Mouse (Mus musculus): Measurements from ENCODE around the gene Ago1. TPM values are rescaled to one million over a fixed set of nuclear protein-coding genes. Genes with fewer than 3 reads are reported as not detected.

Ago1 gene
- polyA plus RNA-seq, 1 experiment from 2014 or later = 16.1 TPM

DNA sequence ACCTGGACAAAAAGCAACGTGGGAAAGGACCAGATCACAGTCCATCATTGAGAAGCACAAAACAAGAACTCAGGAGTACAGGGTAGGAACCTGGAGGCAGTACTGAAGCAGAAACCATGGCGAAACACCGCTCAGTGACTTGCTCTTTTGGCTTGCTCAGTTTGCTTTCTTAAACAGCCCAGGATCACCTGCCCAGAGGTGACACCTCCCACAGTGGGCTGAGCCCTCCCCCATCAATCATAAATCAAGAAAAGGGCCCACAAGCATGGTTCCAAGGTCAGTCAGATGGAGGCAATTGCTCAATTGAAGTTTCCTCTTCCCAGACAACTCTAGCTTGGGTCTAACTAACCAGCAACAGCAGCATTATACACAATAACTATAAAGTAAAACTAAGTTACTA, 15.5 kb upstream of the Ago1 start:
- Histone ChIP-seq H3K9ac (replicated peaks; ENCODE audit: low read depth, low read length) (no peak overlapping the region), H3K9me3 (ENCODE audit: control insufficient read depth, low read length) (no peaks in the 10 kb centered on the region), H3K4me1 (replicated peaks; ENCODE audit: control insufficient read depth, insufficient read depth, low read length) (no peaks in the 10 kb centered on the region), H3K27me3 (replicated peaks; ENCODE audit: control insufficient read depth, insufficient read depth, low read length) (no peaks in the 10 kb centered on the region), H3K4me2 (ENCODE audit: low read length) (no peak overlapping the region), H3K27ac (ENCODE audit: low read length) (no peak overlapping the region), H3K36me3 (ENCODE audit: control insufficient read depth, insufficient read depth) (no peaks in the 10 kb centered on the region), H3K4me3 (replicated peaks; ENCODE audit: low read length) (no peak overlapping the region)
- WGBS = 84% methylated on average over 3 of the region's 3 CpGs
- no peak for ATAC-seq

DNA sequence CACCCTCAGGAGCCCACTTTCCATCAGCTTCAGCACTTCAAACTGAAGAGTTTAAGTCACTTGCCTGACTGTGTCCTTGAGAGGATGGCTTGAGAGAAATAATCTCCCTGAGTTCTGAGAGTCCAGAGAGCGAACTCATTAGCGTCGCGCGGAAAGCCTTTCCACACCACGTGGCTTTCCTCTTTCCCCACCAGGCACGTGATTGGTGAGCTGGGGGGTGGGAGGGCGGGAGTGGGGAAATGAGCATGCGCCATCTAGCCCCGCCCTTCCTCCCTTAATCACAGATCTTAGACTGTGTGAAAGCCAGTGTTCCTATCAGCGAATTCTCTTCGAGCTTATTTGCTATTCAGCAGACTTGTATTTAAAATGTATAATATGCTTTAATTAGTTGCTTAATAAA, 14.6 kb upstream of the Ago1 start:
- no peak overlapping the region for H3K9ac ChIP-seq (replicated peaks; ENCODE audit: low read depth, low read length)
- ATAC-seq = no peak
- no peak overlapping the region for H3K27ac ChIP-seq (ENCODE audit: low read length)
- no peaks in the 10 kb centered on the region for H3K36me3 ChIP-seq (ENCODE audit: control insufficient read depth, insufficient read depth)
- H3K9me3 ChIP-seq (ENCODE audit: control insufficient read depth, low read length) = no peaks in the 10 kb centered on the region
- H3K4me2 ChIP-seq (ENCODE audit: low read length) = no peak overlapping the region
- H3K27me3 ChIP-seq (replicated peaks; ENCODE audit: control insufficient read depth, insufficient read depth, low read length) = no peaks in the 10 kb centered on the region
- no peaks in the 10 kb centered on the region for H3K4me1 ChIP-seq (replicated peaks; ENCODE audit: control insufficient read depth, insufficient read depth, low read length)
- no peak overlapping the region for H3K4me3 ChIP-seq (replicated peaks; ENCODE audit: low read length)
- 76% methylated on average over 12 of the region's 12 CpGs for WGBS

DNA sequence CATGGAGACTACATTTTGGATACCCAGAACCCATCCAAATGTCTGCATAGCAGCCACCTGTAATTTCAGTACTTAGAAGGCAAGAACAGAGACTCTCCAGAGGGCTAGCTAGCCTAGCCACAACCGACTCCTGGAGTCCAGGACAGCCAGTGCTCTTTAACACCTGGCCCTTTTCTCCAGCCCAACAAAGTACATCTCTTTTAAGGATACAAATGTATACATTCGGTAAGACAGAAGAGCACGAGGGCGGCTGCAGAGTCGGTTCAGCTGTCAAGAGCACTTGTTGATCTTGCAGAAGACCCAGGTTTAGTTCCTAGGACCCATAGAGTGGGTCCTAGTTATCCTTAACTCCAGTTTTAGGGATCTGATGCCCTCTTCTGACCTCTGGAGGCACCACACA, 13.1 kb upstream of the Ago1 start:
- no peaks in the 10 kb centered on the region for H3K27me3 ChIP-seq (replicated peaks; ENCODE audit: control insufficient read depth, insufficient read depth, low read length)
- no peak overlapping the region for H3K9ac ChIP-seq (replicated peaks; ENCODE audit: low read depth, low read length)
- H3K4me1 ChIP-seq (replicated peaks; ENCODE audit: control insufficient read depth, insufficient read depth, low read length) = no peaks in the 10 kb centered on the region
- WGBS = 94% methylated on average over 5 of the region's 5 CpGs
- H3K4me2 ChIP-seq (ENCODE audit: low read length) = no peak overlapping the region
- H3K4me3 ChIP-seq (replicated peaks; ENCODE audit: low read length) = no peak overlapping the region
- H3K36me3 ChIP-seq (ENCODE audit: control insufficient read depth, insufficient read depth) = no peaks in the 10 kb centered on the region
- no peak for ATAC-seq
- H3K27ac ChIP-seq (ENCODE audit: low read length) = no peak overlapping the region
- no peaks in the 10 kb centered on the region for H3K9me3 ChIP-seq (ENCODE audit: control insufficient read depth, low read length)

DNA sequence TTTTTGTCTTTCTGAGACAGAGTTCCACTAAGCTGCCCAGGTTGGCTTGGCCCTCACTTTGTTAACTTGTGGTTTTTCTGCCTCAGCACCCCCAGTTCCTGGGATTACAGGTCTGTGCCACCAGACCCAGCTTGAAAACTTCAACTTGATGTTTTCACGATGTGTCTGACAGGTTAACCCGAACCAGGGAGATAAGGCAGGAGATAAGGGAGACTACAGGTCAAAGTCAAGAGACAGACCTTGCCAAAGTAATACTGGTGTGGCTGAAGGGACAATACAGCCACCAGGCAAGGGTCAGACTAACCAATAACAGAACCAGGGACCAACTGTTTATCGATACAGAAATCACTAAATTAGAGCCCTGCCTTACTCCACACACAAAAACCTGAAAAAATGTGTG, 11.9 kb upstream of the Ago1 start:
- Histone ChIP-seq H3K27me3 (replicated peaks; ENCODE audit: control insufficient read depth, insufficient read depth, low read length) (no peaks in the 10 kb centered on the region), H3K27ac (ENCODE audit: low read length) (no peak overlapping the region), H3K9ac (replicated peaks; ENCODE audit: low read depth, low read length) (no peak overlapping the region), H3K4me2 (ENCODE audit: low read length) (no peak overlapping the region), H3K36me3 (ENCODE audit: control insufficient read depth, insufficient read depth) (no peaks in the 10 kb centered on the region), H3K9me3 (ENCODE audit: control insufficient read depth, low read length) (no peaks in the 10 kb centered on the region), H3K4me3 (replicated peaks; ENCODE audit: low read length) (no peak overlapping the region), H3K4me1 (replicated peaks; ENCODE audit: control insufficient read depth, insufficient read depth, low read length) (no peaks in the 10 kb centered on the region)
- WGBS = 75% methylated on average over 3 of the region's 3 CpGs
- no peak for ATAC-seq

DNA sequence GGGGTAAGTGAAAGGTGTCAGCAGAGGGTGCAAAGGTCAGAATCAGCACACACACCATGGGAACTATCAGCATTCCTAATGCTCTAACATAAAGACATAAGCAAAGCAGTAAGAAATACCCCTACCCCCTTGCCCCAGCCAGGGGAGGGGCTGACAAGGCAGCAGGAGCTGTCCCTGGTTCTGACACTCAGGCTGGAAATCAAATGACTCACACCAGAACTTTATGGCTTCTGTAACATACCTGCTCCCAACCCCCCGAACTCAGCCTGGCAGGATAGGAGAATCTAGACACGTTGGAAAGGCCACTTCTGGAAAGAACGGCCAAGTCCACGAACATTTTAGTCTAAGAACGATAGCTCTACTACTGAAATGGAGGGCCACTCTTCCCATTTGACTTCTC, 4.6 kb upstream of the Ago1 start:
- H3K4me3 ChIP-seq (replicated peaks; ENCODE audit: low read length) = no peak overlapping the region
- WGBS = 52% methylated on average over 5 of the region's 5 CpGs
- no peaks in the 10 kb centered on the region for H3K36me3 ChIP-seq (ENCODE audit: control insufficient read depth, insufficient read depth)
- no peaks in the 10 kb centered on the region for H3K27me3 ChIP-seq (replicated peaks; ENCODE audit: control insufficient read depth, insufficient read depth, low read length)
- H3K27ac ChIP-seq (ENCODE audit: low read length) = no peak overlapping the region
- no peak overlapping the region for H3K4me2 ChIP-seq (ENCODE audit: low read length)
- H3K9me3 ChIP-seq (ENCODE audit: control insufficient read depth, low read length) = no peaks in the 10 kb centered on the region
- no peak overlapping the region for H3K9ac ChIP-seq (replicated peaks; ENCODE audit: low read depth, low read length)
- 0 out of 2 replicates have a peak, but pooled peaks cover 3% of the 10 kb centered on the region for H3K4me1 ChIP-seq (replicated peaks; ENCODE audit: control insufficient read depth, insufficient read depth, low read length)
- no peak for ATAC-seq

DNA sequence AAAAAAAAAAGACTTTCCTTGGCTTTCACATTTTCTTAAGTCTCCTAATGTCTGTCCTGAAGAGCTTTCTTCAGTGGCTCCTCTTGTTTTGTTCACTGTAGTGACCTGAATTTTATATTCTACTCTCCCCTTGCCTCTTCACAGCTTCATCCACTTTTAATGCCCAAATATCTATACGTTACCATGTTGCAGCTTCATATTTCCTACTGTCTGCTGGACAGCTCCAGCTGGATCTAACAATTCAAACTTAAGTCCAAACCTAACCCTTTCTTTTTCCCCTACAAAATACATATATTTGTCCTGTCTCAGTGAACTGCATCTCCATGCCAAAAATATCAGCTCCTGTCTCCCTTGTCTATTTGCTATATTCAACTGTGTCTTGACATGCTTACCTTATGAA, 951 bp upstream of the Ago1 start:
- Histone ChIP-seq H3K9ac (replicated peaks; ENCODE audit: low read depth, low read length) (no peak overlapping the region), H3K27ac (ENCODE audit: low read length) (no peak overlapping the region), H3K27me3 (replicated peaks; ENCODE audit: control insufficient read depth, insufficient read depth, low read length) (no peaks in the 10 kb centered on the region), H3K4me1 (replicated peaks; ENCODE audit: control insufficient read depth, insufficient read depth, low read length) (peaks cover 35% of the 10 kb centered on the region), H3K9me3 (ENCODE audit: control insufficient read depth, low read length) (no peaks in the 10 kb centered on the region), H3K4me2 (ENCODE audit: low read length) (no peak overlapping the region), H3K4me3 (replicated peaks; ENCODE audit: low read length) (no peak overlapping the region), H3K36me3 (ENCODE audit: control insufficient read depth, insufficient read depth) (no peaks in the 10 kb centered on the region)
- WGBS = 79% methylated on average over 1 of the region's 1 CpGs
- no peak for ATAC-seq

DNA sequence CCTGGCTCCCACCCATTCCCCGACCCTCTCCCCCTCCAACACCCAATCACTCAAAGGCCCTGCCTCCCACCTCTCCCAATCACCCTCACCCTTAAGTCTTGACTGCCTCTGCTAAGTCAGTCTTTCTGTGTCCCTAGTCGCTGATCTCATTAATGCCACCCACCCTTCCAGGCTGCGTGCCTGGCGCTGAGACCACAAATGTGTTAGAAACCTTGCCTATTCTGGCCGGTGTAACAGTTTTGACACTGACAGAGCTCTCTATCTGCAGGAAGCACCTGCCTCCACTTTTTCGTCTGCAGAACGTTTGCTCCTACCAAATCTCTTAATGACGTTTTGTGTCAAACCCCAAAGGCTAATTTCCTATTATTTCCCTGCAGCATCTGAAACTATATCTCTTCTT, 542 bp upstream of the Ago1 start:
- H3K4me3 ChIP-seq (replicated peaks; ENCODE audit: low read length) = peak overlapping the region; percentile 96
- H3K36me3 ChIP-seq (ENCODE audit: control insufficient read depth, insufficient read depth) = no peaks in the 10 kb centered on the region
- WGBS = 2% methylated on average over 8 of the region's 8 CpGs
- H3K27ac ChIP-seq (ENCODE audit: low read length) = peak overlapping the region; percentile 98
- ATAC-seq = no peak
- H3K4me1 ChIP-seq (replicated peaks; ENCODE audit: control insufficient read depth, insufficient read depth, low read length) = peaks cover 39% of the 10 kb centered on the region
- no peaks in the 10 kb centered on the region for H3K9me3 ChIP-seq (ENCODE audit: control insufficient read depth, low read length)
- H3K4me2 ChIP-seq (ENCODE audit: low read length) = peak overlapping the region; percentile 80
- H3K27me3 ChIP-seq (replicated peaks; ENCODE audit: control insufficient read depth, insufficient read depth, low read length) = no peaks in the 10 kb centered on the region
- H3K9ac ChIP-seq (replicated peaks; ENCODE audit: low read depth, low read length) = peak overlapping the region; percentile 99

DNA sequence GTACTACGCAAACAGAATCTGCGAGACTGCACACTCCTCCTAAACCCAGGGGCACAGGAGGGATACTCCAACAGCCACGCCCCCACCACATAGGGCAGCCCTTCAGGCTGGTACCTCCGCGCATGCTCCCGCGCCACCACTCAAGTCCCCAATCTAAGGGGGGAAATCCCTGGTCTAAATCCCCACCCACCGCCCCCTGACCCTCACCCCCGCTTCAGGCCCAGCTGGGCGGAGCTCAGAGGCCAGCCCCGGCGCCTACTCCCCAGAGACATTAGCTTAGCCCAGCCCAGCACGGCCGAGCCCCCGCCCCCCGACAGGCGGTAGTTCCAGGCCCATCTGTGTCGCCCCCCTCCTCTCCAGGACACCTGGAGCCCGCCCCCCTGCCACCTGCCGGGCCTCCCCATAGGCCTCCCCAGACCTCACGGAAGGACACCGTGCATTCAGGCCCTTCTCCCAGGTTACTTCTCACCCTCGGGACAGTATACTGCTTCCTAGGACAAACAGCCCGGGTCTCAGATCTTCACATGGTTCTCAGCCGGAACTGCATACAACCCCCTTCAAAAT, 580 bp downstream of the Ago1 start:
- Histone ChIP-seq H3K9me3 (ENCODE audit: control insufficient read depth, low read length) (no peaks in the 10 kb centered on the region), H3K4me2 (ENCODE audit: low read length) (peak overlapping the region; percentile 80), H3K4me1 (replicated peaks; ENCODE audit: control insufficient read depth, insufficient read depth, low read length) (peaks cover 45% of the 10 kb centered on the region), H3K27ac (ENCODE audit: low read length) (peak overlapping the region; percentile 98), H3K9ac (replicated peaks; ENCODE audit: low read depth, low read length) (peak overlapping the region; percentile 99), H3K4me3 (replicated peaks; ENCODE audit: low read length) (peak overlapping the region; percentile 96), H3K36me3 (ENCODE audit: control insufficient read depth, insufficient read depth) (no peaks in the 10 kb centered on the region), H3K27me3 (replicated peaks; ENCODE audit: control insufficient read depth, insufficient read depth, low read length) (no peaks in the 10 kb centered on the region)
- 0% methylated on average over 21 of the region's 25 CpGs for WGBS
- ATAC-seq = peak; percentile 52

DNA sequence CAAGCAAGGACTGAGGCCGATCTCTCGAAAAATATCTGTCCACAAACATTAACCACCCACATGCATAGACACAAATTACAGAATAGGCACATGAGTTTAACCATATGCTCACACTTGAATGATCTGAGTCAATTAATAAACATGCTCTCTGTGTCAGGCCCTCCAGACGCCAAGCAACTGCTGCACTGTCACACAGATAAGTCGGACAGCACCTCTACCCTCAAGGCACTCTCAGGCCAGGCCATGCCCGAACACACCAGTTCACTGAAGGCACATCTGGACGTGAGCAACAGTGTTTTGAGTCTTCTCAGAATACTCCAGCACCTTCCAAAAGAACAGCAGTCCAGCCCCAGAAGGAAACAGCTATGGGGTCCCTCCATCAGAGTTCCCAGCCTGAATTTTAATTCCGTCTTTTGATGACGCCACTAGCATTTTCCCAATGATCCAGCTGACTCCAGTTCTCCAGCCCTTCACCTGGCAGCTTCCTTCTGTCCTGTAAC, 2.1 kb downstream of the Ago1 start:
- Histone ChIP-seq H3K4me2 (ENCODE audit: low read length) (peak overlapping the region; percentile 80), H3K27me3 (replicated peaks; ENCODE audit: control insufficient read depth, insufficient read depth, low read length) (no peaks in the 10 kb centered on the region), H3K9ac (replicated peaks; ENCODE audit: low read depth, low read length) (peak overlapping the region; percentile 41), H3K27ac (ENCODE audit: low read length) (peak overlapping the region; percentile 72), H3K4me1 (replicated peaks; ENCODE audit: control insufficient read depth, insufficient read depth, low read length) (peaks cover 51% of the 10 kb centered on the region), H3K36me3 (ENCODE audit: control insufficient read depth, insufficient read depth) (no peaks in the 10 kb centered on the region), H3K4me3 (replicated peaks; ENCODE audit: low read length) (peak overlapping the region; percentile 96), H3K9me3 (ENCODE audit: control insufficient read depth, low read length) (no peaks in the 10 kb centered on the region)
- ATAC-seq = no peak
- 8% methylated on average over 8 of the region's 8 CpGs for WGBS

DNA sequence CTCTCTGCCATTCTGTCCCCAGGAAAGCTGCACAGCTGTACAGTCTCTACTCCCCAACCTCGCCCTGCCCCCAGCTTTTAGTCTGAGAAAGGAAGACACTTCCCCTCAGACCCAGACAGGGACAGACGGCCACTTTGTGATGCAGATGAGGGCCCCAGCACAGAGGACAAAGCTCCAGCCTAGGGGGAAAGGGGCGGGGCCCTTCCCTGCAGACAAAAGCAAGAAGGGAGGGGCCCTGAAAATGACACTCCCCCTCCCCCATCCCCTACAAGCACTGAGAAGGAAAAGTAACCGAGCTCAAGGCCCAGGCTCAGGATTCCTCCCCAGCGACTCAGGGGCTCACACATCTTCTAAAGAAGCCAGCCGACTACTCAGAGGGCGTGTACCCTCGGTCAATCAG, 2.5 kb downstream of the Ago1 start:
- H3K36me3 ChIP-seq (ENCODE audit: control insufficient read depth, insufficient read depth) = no peaks in the 10 kb centered on the region
- H3K9me3 ChIP-seq (ENCODE audit: control insufficient read depth, low read length) = no peaks in the 10 kb centered on the region
- H3K4me1 ChIP-seq (replicated peaks; ENCODE audit: control insufficient read depth, insufficient read depth, low read length) = peaks cover 51% of the 10 kb centered on the region
- peak overlapping the region; percentile 96 for H3K4me3 ChIP-seq (replicated peaks; ENCODE audit: low read length)
- H3K27me3 ChIP-seq (replicated peaks; ENCODE audit: control insufficient read depth, insufficient read depth, low read length) = no peaks in the 10 kb centered on the region
- ATAC-seq = peak; percentile 54
- 3% methylated on average over 8 of the region's 8 CpGs for WGBS
- peak overlapping the region; percentile 80 for H3K4me2 ChIP-seq (ENCODE audit: low read length)
- peak overlapping the region; percentile 72 for H3K27ac ChIP-seq (ENCODE audit: low read length)
- H3K9ac ChIP-seq (replicated peaks; ENCODE audit: low read depth, low read length) = peak overlapping the region; percentile 41
